Mouse (Mus musculus): ENCODE results near the gene Gapvd1. TPM values are rescaled to one million over a fixed set of nuclear protein-coding genes. Genes with fewer than 3 reads are reported as not detected.

Gapvd1 gene
- polyA plus RNA-seq, 1 experiment from 2014 or later = 97.3 TPM

- Histone ChIP-seq H3K4me1 (peaks cover 15% of the 10 kb centered on the region), H3K4me2 (replicated peaks) (no peak overlapping the region), H3K9ac (no peak overlapping the region), H3K27ac (no peak overlapping the region), H3K27me3 (no peaks in the 10 kb centered on the region), H3K9me3 (no peaks in the 10 kb centered on the region), H3K4me3 (no peak overlapping the region), H3K36me3 (peaks cover 56% of the 10 kb centered on the region)
- WGBS = 90% methylated on average over 8 of the region's 8 CpGs
- no peak for ATAC-seq (ENCODE audit: low FRiP score, low read depth)
Measured at GRCm38 (mm10) chr2:34677061-34677460, 78.0 kb downstream of the Gapvd1 start.

GRCm38 (mm10) chr2:34673846-34674245 lies 81.2 kb downstream of the Gapvd1 start:
- Histone ChIP-seq H3K36me3 (peaks cover 43% of the 10 kb centered on the region), H3K9me3 (no peaks in the 10 kb centered on the region), H3K27ac (no peak overlapping the region), H3K4me2 (replicated peaks) (no peak overlapping the region), H3K9ac (no peak overlapping the region), H3K4me1 (peaks cover 28% of the 10 kb centered on the region), H3K27me3 (peaks cover 8% of the 10 kb centered on the region), H3K4me3 (no peak overlapping the region)
- no peak for ATAC-seq (ENCODE audit: low FRiP score, low read depth)
- 84% methylated on average over 11 of the region's 11 CpGs for WGBS

GRCm38 (mm10) chr2:34671385-34672026 lies 83.5 kb downstream of the Gapvd1 start:
- peak; percentile 58 for ATAC-seq (ENCODE audit: low FRiP score, low read depth)
- H3K27ac ChIP-seq = no peak overlapping the region; the same call in 1 of the 2 replicates
- 25% methylated on average over 31 of the region's 31 CpGs for WGBS

GRCm38 (mm10) chr2:34670470-34670869 lies 84.6 kb downstream of the Gapvd1 start:
- peaks cover 11% of the 10 kb centered on the region for H3K36me3 ChIP-seq
- no peak overlapping the region for H3K4me3 ChIP-seq
- no peak overlapping the region for H3K27ac ChIP-seq
- H3K4me1 ChIP-seq = peaks cover 34% of the 10 kb centered on the region
- H3K4me2 ChIP-seq (replicated peaks) = no peak overlapping the region
- no peak for ATAC-seq (ENCODE audit: low FRiP score, low read depth)
- no peaks in the 10 kb centered on the region for H3K9me3 ChIP-seq
- H3K27me3 ChIP-seq = peaks cover 25% of the 10 kb centered on the region
- 82% methylated on average over 6 of the region's 6 CpGs for WGBS
- no peak overlapping the region for H3K9ac ChIP-seq

More at GRCm38 (mm10) chr2:34671385-34672026, 83.5 kb downstream of the Gapvd1 start:
- H3K36me3 ChIP-seq = peaks cover 20% of the 10 kb centered on the region
- no peaks in the 10 kb centered on the region for H3K9me3 ChIP-seq
- H3K9ac ChIP-seq = peak overlapping the region; percentile 74
- peaks cover 34% of the 10 kb centered on the region for H3K4me1 ChIP-seq
- H3K27me3 ChIP-seq = peaks cover 25% of the 10 kb centered on the region
- H3K4me2 ChIP-seq (replicated peaks) = peak overlapping the region; percentile 85
- H3K4me3 ChIP-seq = peak overlapping the region; percentile 54

GRCm38 (mm10) chr2:34669203-34669746 lies 85.8 kb downstream of the Gapvd1 start:
- no peaks in the 10 kb centered on the region for H3K9me3 ChIP-seq
- H3K4me1 ChIP-seq = peaks cover 34% of the 10 kb centered on the region
- peaks cover 25% of the 10 kb centered on the region for H3K27me3 ChIP-seq
- no peak overlapping the region for H3K9ac ChIP-seq
- no peak overlapping the region for H3K4me3 ChIP-seq
- 0 out of 2 replicates have a peak, but pooled peaks cover 3% of the 10 kb centered on the region for H3K36me3 ChIP-seq
- WGBS = 65% methylated on average over 8 of the region's 8 CpGs
- 0 out of 2 replicates have a peak, but pooled peaks have one; percentile 5 for ATAC-seq (ENCODE audit: low FRiP score, low read depth)
- 0 out of 2 replicates have a peak overlapping the region, but pooled peaks have one; percentile 7 for H3K4me2 ChIP-seq (replicated peaks)
- no peak overlapping the region for H3K27ac ChIP-seq

- WGBS = 41% methylated on average over 17 of the region's 17 CpGs
- Histone ChIP-seq H3K4me2 (replicated peaks) (0 out of 2 replicates have a peak overlapping the region, but pooled peaks have one; percentile 7), H3K27me3 (peaks cover 25% of the 10 kb centered on the region), H3K9me3 (no peaks in the 10 kb centered on the region), H3K9ac (no peak overlapping the region), H3K27ac (no peak overlapping the region), H3K4me1 (peaks cover 34% of the 10 kb centered on the region), H3K36me3 (no peaks in the 10 kb centered on the region), H3K4me3 (no peak overlapping the region)
- ATAC-seq (ENCODE audit: low FRiP score, low read depth) = no peak
Measured at GRCm38 (mm10) chr2:34668440-34669191, 86.4 kb downstream of the Gapvd1 start.

- H3K4me3 ChIP-seq = no peak overlapping the region
Measured at GRCm38 (mm10) chr2:34667820-34668219, 87.2 kb downstream of the Gapvd1 start.

GRCm38 (mm10) chr2:34647410-34647809 lies 107.6 kb downstream of the Gapvd1 start:
- no peak overlapping the region for H3K4me2 ChIP-seq (replicated peaks)
- no peak overlapping the region for H3K27ac ChIP-seq
- H3K27me3 ChIP-seq = 0 out of 2 replicates have a peak, but pooled peaks cover 9% of the 10 kb centered on the region
- H3K36me3 ChIP-seq = no peaks in the 10 kb centered on the region
- no peaks in the 10 kb centered on the region for H3K9me3 ChIP-seq
- H3K4me1 ChIP-seq = peaks cover 10% of the 10 kb centered on the region
- no peak for ATAC-seq (ENCODE audit: low FRiP score, low read depth)
- WGBS = 72% methylated on average over 11 of the region's 11 CpGs
- no peak overlapping the region for H3K9ac ChIP-seq
- no peak overlapping the region for H3K4me3 ChIP-seq

More at GRCm38 (mm10) chr2:34667820-34668219, 87.2 kb downstream of the Gapvd1 start:
- H3K27ac ChIP-seq = no peak overlapping the region
- no peak overlapping the region for H3K4me2 ChIP-seq (replicated peaks)
- H3K27me3 ChIP-seq = peaks cover 25% of the 10 kb centered on the region
- WGBS = 31% methylated on average over 10 of the region's 10 CpGs
- no peak for ATAC-seq (ENCODE audit: low FRiP score, low read depth)
- H3K36me3 ChIP-seq = no peaks in the 10 kb centered on the region
- no peaks in the 10 kb centered on the region for H3K9me3 ChIP-seq
- no peak overlapping the region for H3K9ac ChIP-seq
- peaks cover 27% of the 10 kb centered on the region for H3K4me1 ChIP-seq

- WGBS = 12% methylated on average over 5 of the region's 5 CpGs
- no peak for ATAC-seq (ENCODE audit: low FRiP score, low read depth)
- no peak overlapping the region for H3K27ac ChIP-seq
- peaks cover 10% of the 10 kb centered on the region for H3K4me1 ChIP-seq
- H3K36me3 ChIP-seq = no peaks in the 10 kb centered on the region
- H3K27me3 ChIP-seq = peaks cover 14% of the 10 kb centered on the region; the same call in 1 of the 2 replicates
- H3K9me3 ChIP-seq = no peaks in the 10 kb centered on the region
- H3K9ac ChIP-seq = no peak overlapping the region
- H3K4me2 ChIP-seq (replicated peaks) = peak overlapping the region; percentile 72
- H3K4me3 ChIP-seq = peak overlapping the region; percentile 43
Measured at GRCm38 (mm10) chr2:34646541-34646865, 108.5 kb downstream of the Gapvd1 start.

- Histone ChIP-seq H3K4me3 (peak overlapping the region; percentile 43), H3K27ac (no peak overlapping the region), H3K4me2 (replicated peaks) (peak overlapping the region; percentile 72), H3K9ac (peak overlapping the region; percentile 56), H3K9me3 (no peaks in the 10 kb centered on the region), H3K36me3 (no peaks in the 10 kb centered on the region), H3K27me3 (peaks cover 17% of the 10 kb centered on the region; the same call in 1 of the 2 replicates), H3K4me1 (peaks cover 10% of the 10 kb centered on the region)
- ATAC-seq (ENCODE audit: low FRiP score, low read depth) = peak; percentile 78
- WGBS = 13% methylated on average over 21 of the region's 21 CpGs
Measured at GRCm38 (mm10) chr2:34645851-34646540, 109.0 kb downstream of the Gapvd1 start.

- Histone ChIP-seq H3K4me3 (no peak overlapping the region), H3K9me3 (no peaks in the 10 kb centered on the region), H3K9ac (no peak overlapping the region), H3K36me3 (no peaks in the 10 kb centered on the region), H3K4me1 (peaks cover 10% of the 10 kb centered on the region), H3K4me2 (replicated peaks) (no peak overlapping the region), H3K27me3 (peaks cover 18% of the 10 kb centered on the region; the same call in 1 of the 2 replicates), H3K27ac (no peak overlapping the region)
- no peak for ATAC-seq (ENCODE audit: low FRiP score, low read depth)
- WGBS = 35% methylated on average over 22 of the region's 22 CpGs
Measured at GRCm38 (mm10) chr2:34644571-34645526, 110.2 kb downstream of the Gapvd1 start.
